Mouse (Mus musculus) liver, embryonic 13.5 days (tissue): ENCODE data around the gene Susd4. TPM values are rescaled to one million over a fixed set of nuclear protein-coding genes. Genes with fewer than 3 reads are reported as not detected.

Experiments
- polyA plus RNA-seq: library from polyadenylated mRNA; unstranded; fragments of >200 nt; fragmentation: Nextera tagmentation; extraction: Ambion mirVana; gene quantifications from 2 replicates; pipeline ENCODE4 v1.2.1, GENCODE M21; 2015

The Susd4 gene
- polyA plus RNA-seq, 1 experiment from 2014 or later, result 1.6 TPM

Other genes starting within 250 kb of the Susd4 start
- gene Capn2, start 246.3 kb upstream of the Susd4 start, polyA plus RNA-seq, result 22.2 and 25.2 TPM in 2 replicates
- not detected in 2 replicates for gene Capn8, start 198.9 kb upstream of the Susd4 start, polyA plus RNA-seq
- gene Ccdc185, start 14.7 kb upstream of the Susd4 start, polyA plus RNA-seq, result not detected in 2 replicates
- gene Tlr5, start 190.9 kb downstream of the Susd4 start, polyA plus RNA-seq, result 0.40 and 0.61 TPM in 2 replicates